Mouse (Mus musculus): ENCODE results near the gene Cdk8.

- TF ChIP-seq MAX (IDR thresholded peaks at IDR 0.05) = no peak
- TF ChIP-seq CTCF (IDR thresholded peaks at IDR 0.05; ENCODE audit: control insufficient read depth, insufficient read depth, insufficient read length) = no peak
- TF ChIP-seq MYOG (IDR thresholded peaks at IDR 0.05; ENCODE audit: control insufficient read depth, extremely low read depth, insufficient read length) = no peak
These were observed 27.1 kb upstream of the Cdk8 start for GRCm38 (mm10) chr5:146203921-146204320.

Data from C2C12 (cell line).